Mouse (Mus musculus) hindbrain, embryonic 14.5 days (tissue): ENCODE data around the gene Cdk7. TPM values are rescaled to one million over a fixed set of nuclear protein-coding genes. Genes with fewer than 3 reads are reported as not detected.

Experiments
- ATAC-seq: fragments of 200-750 bp; cut with Nextera tagmentation; 2 replicates; pipeline ENCODE4 v1.8.0; 2017; ENCODE audit warnings: moderate number of reproducible peaks, mild to moderate bottlenecking, moderate TSS enrichment, moderate library complexity; ENCODE audit not compliant: low FRiP score
- DNase-seq: peaks from one replicate; pipeline ENCODE4 v3.0.0-alpha.2; 2015; ENCODE audit warnings: low spot score
- H3K27ac ChIP-seq: fragments of 300-500 bp; sonication (generic); 2 replicates; pipeline ENCODE4 v1.5.1; 2014; ENCODE audit warnings: mild to moderate bottlenecking, moderate library complexity
- H3K27me3 ChIP-seq: fragments of 300-500 bp; sonication (generic); 2 replicates; pipeline ENCODE4 v1.6.1; 2014; ENCODE audit warnings: mild to moderate bottlenecking, low read length, mixed read lengths; ENCODE audit not compliant: control insufficient read depth, insufficient read depth
- H3K36me3 ChIP-seq: fragments of 300-500 bp; sonication (generic); replicated peaks from 2 replicates; pipeline ENCODE4 v1.6.1; 2014; ENCODE audit not compliant: control insufficient read depth, insufficient read depth
- H3K4me1 ChIP-seq: fragments of 300-500 bp; sonication (generic); replicated peaks from 2 replicates; pipeline ENCODE4 v1.6.1; 2014; ENCODE audit warnings: antibody characterized with exemption, low read length, mixed read lengths; ENCODE audit not compliant: control insufficient read depth, insufficient read depth
- H3K4me2 ChIP-seq: fragments of 300-500 bp; sonication (generic); replicated peaks from 2 replicates; pipeline ENCODE4 v1.6.1; 2014; ENCODE audit warnings: mild to moderate bottlenecking, moderate library complexity
- H3K4me3 ChIP-seq: fragments of 300-500 bp; sonication (generic); replicated peaks from 2 replicates; pipeline ENCODE4 v1.5.1; 2014; ENCODE audit warnings: mild to moderate bottlenecking, low read length
- H3K9ac ChIP-seq: fragments of 300-500 bp; sonication (generic); 2 replicates; pipeline ENCODE4 v1.6.1; 2014
- H3K9me3 ChIP-seq: fragments of 300-500 bp; sonication (generic); 2 replicates; pipeline ENCODE4 v1.6.1; 2016; ENCODE audit warnings: low read length; ENCODE audit not compliant: control insufficient read depth
- WGBS: fragments of 180-500 bp; shearing (Covaris S2); extraction: QIAGEN DNeasy Blood & Tissue Kit; methylation state at CpG from one replicate; pipeline ENCODE4 v1.1.7; 2014; 5-methylcytosine and 5-hydroxymethylcytosine counted together
- polyA plus RNA-seq: library from polyadenylated mRNA; unstranded; fragments of >200 nt; fragmentation: Nextera tagmentation; extraction: Ambion mirVana; gene quantifications from 2 replicates; pipeline ENCODE4 v1.2.1, GENCODE M21; 2014

Gene Cdk7
- polyA plus RNA-seq, 1 experiment from 2014 or later = 42.3 TPM

DNA sequence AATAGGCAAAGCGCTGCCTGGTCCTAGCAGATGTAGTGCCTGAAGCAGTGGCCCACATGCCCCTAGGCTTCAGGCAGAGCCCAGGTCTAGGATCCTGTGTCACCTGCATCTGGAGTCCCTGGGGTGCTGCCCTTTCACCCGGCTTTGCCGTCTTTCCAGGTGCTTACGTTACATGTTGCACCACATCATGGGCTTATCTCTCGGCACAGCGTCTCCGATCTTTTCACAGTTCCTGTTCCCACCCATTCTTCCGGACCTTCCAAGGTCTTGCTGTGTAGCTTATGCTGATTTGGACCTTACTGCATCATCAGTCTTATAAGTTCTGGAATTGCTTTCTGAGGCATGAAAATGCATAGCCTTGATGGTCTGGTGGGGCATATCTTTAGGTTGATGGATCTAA lies 21.8 kb upstream of the Cdk7 start:
- H3K4me3 ChIP-seq = no peak overlapping the region
- H3K27ac ChIP-seq = no peak overlapping the region
- WGBS = 95% methylated on average over 8 of the region's 8 CpGs
- H3K27me3 ChIP-seq = no peaks in the 10 kb centered on the region
- no peak overlapping the region for H3K4me2 ChIP-seq
- H3K36me3 ChIP-seq = no peaks in the 10 kb centered on the region
- H3K4me1 ChIP-seq = no peaks in the 10 kb centered on the region
- no peaks in the 10 kb centered on the region for H3K9me3 ChIP-seq
- DNase-seq (no peak), ATAC-seq (no peak)
- H3K9ac ChIP-seq = no peak overlapping the region

- DNase-seq = no peak
- Histone ChIP-seq H3K9ac (no peak overlapping the region), H3K36me3 (no peaks in the 10 kb centered on the region), H3K4me2 (no peak overlapping the region), H3K27me3 (no peaks in the 10 kb centered on the region), H3K4me3 (no peak overlapping the region), H3K27ac (no peak overlapping the region), H3K4me1 (no peaks in the 10 kb centered on the region), H3K9me3 (no peaks in the 10 kb centered on the region)
- 88% methylated on average over 3 of the region's 3 CpGs for WGBS
- ATAC-seq = no peak
Measured at GRCm38 (mm10) chr13:100751402-100751801, 20.7 kb upstream of the Cdk7 start.

- Histone ChIP-seq H3K9ac (no peak overlapping the region), H3K4me2 (no peak overlapping the region), H3K4me3 (no peak overlapping the region), H3K4me1 (no peaks in the 10 kb centered on the region), H3K36me3 (no peaks in the 10 kb centered on the region), H3K27me3 (no peaks in the 10 kb centered on the region), H3K9me3 (no peaks in the 10 kb centered on the region), H3K27ac (no peak overlapping the region)
- ATAC-seq = no peak
- WGBS = 87% methylated on average over 5 of the region's 5 CpGs
- no peak for DNase-seq
Measured at GRCm38 (mm10) chr13:100750799-100751198, 20.1 kb upstream of the Cdk7 start.

GRCm38 (mm10) chr13:100748638-100749037 lies 17.9 kb upstream of the Cdk7 start:
- no peaks in the 10 kb centered on the region for H3K27me3 ChIP-seq
- H3K9me3 ChIP-seq = no peaks in the 10 kb centered on the region
- peaks cover 4% of the 10 kb centered on the region; the same call in 1 of the 2 replicates for H3K4me1 ChIP-seq
- H3K36me3 ChIP-seq = no peaks in the 10 kb centered on the region
- H3K9ac ChIP-seq = no peak overlapping the region
- no peak overlapping the region for H3K27ac ChIP-seq
- no peak overlapping the region for H3K4me2 ChIP-seq
- DNase-seq (no peak), ATAC-seq (no peak)
- no peak overlapping the region for H3K4me3 ChIP-seq
- 49% methylated on average over 8 of the region's 8 CpGs for WGBS

GRCm38 (mm10) chr13:100746090-100746489 lies 15.4 kb upstream of the Cdk7 start:
- 93% methylated on average over 3 of the region's 3 CpGs for WGBS

DNA sequence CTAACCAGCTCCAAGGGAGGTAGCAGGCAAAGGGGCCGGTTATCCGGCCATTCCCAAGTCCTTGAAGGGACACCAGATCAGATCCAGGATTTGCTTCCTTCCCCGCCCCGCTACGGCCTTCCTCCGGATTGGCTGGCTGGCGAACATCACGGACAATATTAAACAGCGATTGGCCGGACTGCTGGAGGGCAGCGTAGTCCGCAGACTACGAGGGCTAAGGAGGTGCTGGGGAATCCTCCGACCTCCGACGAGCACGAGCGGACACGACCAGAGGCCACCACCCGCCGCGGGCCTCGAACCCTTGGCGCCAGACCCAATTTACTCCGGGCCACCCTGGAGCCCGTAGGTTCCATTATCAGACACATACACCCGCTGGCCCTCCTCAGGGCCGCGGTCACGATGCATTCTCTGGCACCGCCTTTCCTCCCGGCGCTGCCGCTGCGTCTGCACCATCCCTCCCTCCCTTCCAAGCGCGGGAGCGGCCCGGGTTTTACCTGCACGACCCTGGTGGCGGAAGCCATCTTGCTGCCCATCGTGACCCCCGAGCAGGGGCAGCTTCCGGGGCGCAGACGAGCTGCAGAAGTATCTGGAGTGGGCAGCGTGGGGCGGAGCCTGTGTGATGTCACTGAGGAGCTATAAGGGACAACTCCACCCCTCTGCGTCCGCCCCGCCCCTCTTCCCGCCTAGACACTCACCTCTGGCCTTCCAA lies 13.5 kb upstream of the Cdk7 start, which contains the start of gene Mrps36:
TSS of gene Mrps36 (minus strand) at position 624 of the 709 bp plus-strand sequence.
- H3K27me3 ChIP-seq = no peaks in the 10 kb centered on the region
- peak within 1 kb of the TSS; percentile 66 for H3K4me3 ChIP-seq
- ATAC-seq = peak; percentile 97
- WGBS = under 1% methylated on average over 52 of the region's 52 CpGs
- H3K4me2 ChIP-seq = peak within 1 kb of the TSS; percentile 66
- peak; percentile 89 for DNase-seq
- peak within 1 kb of the TSS; percentile 96 for H3K27ac ChIP-seq
- no peaks in the 10 kb centered on the region for H3K9me3 ChIP-seq
- peaks cover 14% of the 10 kb centered on the region for H3K4me1 ChIP-seq
- H3K9ac ChIP-seq = peak within 1 kb of the TSS; percentile 81
- no peaks in the 10 kb centered on the region for H3K36me3 ChIP-seq

More at GRCm38 (mm10) chr13:100746090-100746489, 15.4 kb upstream of the Cdk7 start:
- H3K4me3 ChIP-seq = no peak overlapping the region
- peaks cover 14% of the 10 kb centered on the region for H3K4me1 ChIP-seq
- no peak overlapping the region for H3K9ac ChIP-seq
- no peak overlapping the region for H3K27ac ChIP-seq
- DNase-seq = no peak
- H3K4me2 ChIP-seq = no peak overlapping the region
- H3K36me3 ChIP-seq = no peaks in the 10 kb centered on the region
- ATAC-seq = no peak
- no peaks in the 10 kb centered on the region for H3K9me3 ChIP-seq
- H3K27me3 ChIP-seq = no peaks in the 10 kb centered on the region

GRCm38 (mm10) chr13:100743346-100744035 lies 12.8 kb upstream of the Cdk7 start:
- Histone ChIP-seq H3K36me3 (0 out of 2 replicates have a peak, but pooled peaks cover 3% of the 10 kb centered on the region), H3K4me2 (peak overlapping the region; percentile 66), H3K27me3 (no peaks in the 10 kb centered on the region), H3K9ac (peak overlapping the region; percentile 81), H3K27ac (peak overlapping the region; percentile 96), H3K9me3 (no peaks in the 10 kb centered on the region), H3K4me3 (peak overlapping the region; percentile 66), H3K4me1 (peaks cover 14% of the 10 kb centered on the region)
- ATAC-seq (peak; percentile 56), DNase-seq (no peak)
- WGBS = 58% methylated on average over 11 of the region's 11 CpGs

- Histone ChIP-seq H3K4me1 (peaks cover 14% of the 10 kb centered on the region), H3K36me3 (peaks cover 6% of the 10 kb centered on the region; the same call in 1 of the 2 replicates), H3K27me3 (no peaks in the 10 kb centered on the region), H3K4me2 (peak overlapping the region; percentile 66; the same call in 1 of the 2 replicates), H3K9ac (no peak overlapping the region), H3K4me3 (no peak overlapping the region), H3K27ac (no peak overlapping the region), H3K9me3 (no peaks in the 10 kb centered on the region)
- DNase-seq (no peak), ATAC-seq (no peak)
- WGBS = 92% methylated on average over 5 of the region's 5 CpGs
Measured at GRCm38 (mm10) chr13:100742831-100743230, 12.1 kb upstream of the Cdk7 start.

GRCm38 (mm10) chr13:100732756-100733155 lies 2.0 kb upstream of the Cdk7 start:
- H3K9ac ChIP-seq = no peak overlapping the region
- H3K4me3 ChIP-seq = no peak overlapping the region
- peaks cover 12% of the 10 kb centered on the region for H3K4me1 ChIP-seq
- DNase-seq = no peak
- H3K36me3 ChIP-seq = peaks cover 25% of the 10 kb centered on the region
- no peaks in the 10 kb centered on the region for H3K27me3 ChIP-seq
- ATAC-seq = no peak
- H3K4me2 ChIP-seq = no peak overlapping the region
- WGBS = 96% methylated on average over 2 of the region's 2 CpGs
- no peak overlapping the region for H3K27ac ChIP-seq
- H3K9me3 ChIP-seq = no peaks in the 10 kb centered on the region
